Mouse (Mus musculus): ENCODE results near the gene Coro1b. TPM values are rescaled to one million over a fixed set of nuclear protein-coding genes. Genes with fewer than 3 reads are reported as not detected.

Coro1b gene
- polyA plus RNA-seq (2015; fragmentation: Nextera tagmentation; extraction: Ambion mirVana): 184 and 207 TPM in 2 replicates

DNA sequence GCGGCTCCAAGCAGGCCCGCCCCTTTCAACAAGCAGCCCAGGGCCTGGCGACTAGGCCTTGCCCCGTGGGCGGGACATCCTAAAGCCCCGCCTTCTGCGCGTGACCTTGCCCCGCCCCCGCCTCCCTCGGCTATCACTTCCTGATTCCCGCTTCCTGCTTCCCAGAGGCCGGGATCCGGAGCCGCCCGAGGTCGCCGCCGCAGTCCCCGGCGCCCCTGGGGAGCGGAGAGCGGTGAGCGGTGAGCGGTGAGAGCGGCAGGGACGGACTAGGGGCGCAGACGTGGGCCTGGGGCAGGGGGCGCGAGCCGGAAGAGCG, at the start of gene Coro1b:
Coro1b (plus strand) TSS at position 129 of the 316 bp plus-strand sequence.
- peak; percentile 90 for DNase-seq (ENCODE audit: low spot score)

DNA sequence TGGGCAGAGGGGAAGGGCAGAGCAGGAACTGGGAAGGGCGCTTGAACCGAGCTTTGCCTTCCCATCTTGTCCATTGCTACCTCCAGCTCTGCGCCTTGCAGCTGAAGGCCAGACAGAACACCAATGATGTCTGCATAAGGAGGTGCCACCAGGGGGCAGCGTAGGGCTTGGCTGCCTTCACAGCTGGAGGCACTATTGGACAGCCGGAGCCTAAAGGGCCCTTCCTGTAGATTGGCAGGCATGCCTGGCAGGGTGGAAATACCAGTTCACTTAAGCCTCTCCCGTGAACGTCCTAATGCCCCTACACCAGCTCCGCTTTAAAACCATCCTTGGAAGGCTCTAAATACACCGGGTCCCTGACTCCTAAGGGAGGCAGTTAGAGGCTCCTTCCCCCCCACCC, 49.4 kb upstream of the Coro1b start:
- DNase-seq (ENCODE audit: low spot score): peak; percentile 93

DNA sequence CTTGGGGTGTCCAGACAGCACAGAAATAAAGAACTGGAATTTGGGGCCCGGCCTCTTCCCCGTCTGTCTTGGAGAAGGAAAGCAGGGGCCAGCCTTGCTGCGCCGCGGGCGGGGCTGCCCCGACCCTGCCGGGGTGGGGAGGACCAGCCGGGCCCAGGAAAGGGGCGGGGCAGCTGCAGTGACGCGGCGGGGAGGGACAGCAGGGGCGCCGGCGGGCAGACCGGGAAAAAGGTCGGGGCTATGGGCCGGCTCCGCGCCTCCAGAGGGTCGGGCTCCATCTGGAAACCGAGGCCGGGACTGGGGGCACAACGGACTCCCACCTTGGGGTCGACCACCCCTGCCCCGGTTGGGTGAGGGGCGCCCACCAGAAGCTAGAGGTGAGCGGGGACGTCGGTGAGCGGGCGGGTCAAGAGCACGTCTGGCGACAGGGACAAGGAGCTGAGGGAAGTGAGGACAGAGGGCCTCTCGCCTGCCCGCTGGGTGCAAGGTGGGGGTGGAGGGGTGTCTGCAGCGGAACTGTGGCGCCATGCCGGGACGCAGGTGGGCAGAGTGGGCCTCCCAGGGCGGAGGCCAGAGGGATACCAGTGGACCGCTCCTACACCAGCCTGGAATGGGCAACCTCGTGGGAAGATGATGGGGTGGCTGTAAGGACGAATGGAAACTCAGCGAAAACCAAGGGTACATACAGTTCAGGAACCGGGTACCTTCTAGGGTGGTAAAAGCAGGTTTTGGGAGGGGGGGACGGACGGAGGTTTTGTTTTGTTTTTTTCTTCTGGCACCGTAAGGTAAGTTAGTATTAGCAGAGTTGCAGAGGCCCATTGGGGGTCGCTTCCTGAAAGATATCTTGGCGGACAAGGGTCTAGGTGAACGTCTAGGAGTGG, 48.3 kb upstream of the Coro1b start, which contains the start of gene Pitpnm1:
Pitpnm1 (plus strand) TSS at position 162 of the 881 bp plus-strand sequence.
- DNase-seq (ENCODE audit: low spot score): peak; percentile 62

DNA sequence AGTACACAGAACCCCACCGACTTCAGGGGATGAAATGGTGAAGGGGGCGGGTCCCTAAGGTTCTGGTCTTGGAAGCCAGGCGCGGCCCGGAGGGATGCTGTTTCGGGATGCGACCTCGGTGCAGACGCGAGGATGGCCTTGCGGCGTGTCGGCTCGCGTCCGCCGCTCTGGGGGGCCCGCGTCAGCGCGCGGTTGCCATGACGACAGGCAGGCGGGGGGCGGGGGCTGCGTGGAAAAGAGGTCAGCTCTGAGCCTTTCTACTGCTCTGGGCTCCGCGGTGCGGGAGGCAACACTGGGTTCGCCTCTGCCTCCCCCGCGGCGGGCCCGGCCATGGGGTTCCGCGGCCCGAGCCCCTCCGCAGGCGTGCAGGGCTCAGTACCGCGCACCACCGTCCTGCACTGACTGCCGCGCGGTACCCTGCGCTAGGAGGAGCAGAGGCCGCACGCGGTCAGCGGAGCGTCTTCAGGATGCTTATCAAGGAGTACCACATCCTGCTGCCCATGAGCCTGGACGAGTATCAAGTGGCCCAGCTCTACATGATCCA, 47.6 kb upstream of the Coro1b start:
- DNase-seq (ENCODE audit: low spot score): peak; percentile 77

DNA sequence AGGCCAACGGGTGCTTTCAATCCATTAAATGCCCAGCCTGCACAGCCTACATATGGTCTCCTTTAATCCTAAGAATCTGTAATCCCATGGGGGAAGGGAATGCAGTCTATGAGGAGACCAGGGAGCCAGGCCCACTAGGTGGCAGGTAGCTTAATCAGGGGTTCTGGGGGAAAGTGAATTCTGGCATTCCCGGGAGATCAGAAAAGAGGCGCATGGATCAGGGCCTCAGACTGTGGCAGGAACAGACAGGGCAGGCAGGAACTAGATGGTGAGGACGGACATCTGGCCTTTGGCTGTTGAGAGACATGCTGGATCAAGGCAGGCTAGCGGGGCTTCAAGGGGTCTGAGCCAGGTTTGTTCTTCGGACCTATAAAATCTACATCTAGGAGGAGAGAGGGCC, 47.0 kb upstream of the Coro1b start:
- no peak for DNase-seq (ENCODE audit: low spot score)

DNA sequence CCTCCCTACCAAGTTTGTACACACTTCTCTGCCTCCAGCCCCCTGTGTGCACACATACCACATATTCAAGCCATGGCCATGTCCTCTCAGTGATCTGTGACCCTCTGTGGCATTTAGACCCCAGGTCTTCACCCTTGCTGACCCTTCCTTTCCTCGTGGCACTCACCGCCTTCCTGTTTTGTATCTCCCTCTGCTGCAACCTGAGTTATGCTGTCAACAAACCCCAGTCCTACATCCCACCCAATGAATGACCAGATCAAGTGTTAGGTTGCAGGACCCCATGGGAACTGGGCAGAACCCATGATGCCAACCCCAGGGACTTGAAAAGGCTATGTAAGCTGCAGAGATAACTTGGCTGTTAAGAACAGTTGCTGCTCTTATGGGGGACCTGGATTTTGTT, 46.4 kb upstream of the Coro1b start:
- DNase-seq (ENCODE audit: low spot score): no peak

DNA sequence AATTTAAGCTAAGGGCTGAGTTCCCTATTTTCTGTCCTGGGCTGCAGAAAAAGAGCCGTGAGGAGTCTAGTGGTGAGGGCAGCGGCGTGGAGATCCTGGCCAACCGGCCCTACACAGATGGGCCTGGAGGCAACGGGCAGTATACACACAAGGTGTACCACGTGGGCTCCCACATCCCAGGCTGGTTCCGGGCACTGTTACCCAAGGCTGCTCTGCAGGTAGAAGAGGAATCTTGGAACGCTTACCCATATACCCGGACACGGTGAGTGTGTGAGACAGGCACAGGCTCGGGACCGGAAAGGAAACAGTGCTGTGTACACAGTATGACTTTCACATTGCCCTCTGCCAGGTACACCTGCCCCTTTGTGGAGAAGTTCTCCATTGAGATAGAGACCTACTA, 45.8 kb upstream of the Coro1b start:
- no peak for DNase-seq (ENCODE audit: low spot score)

DNA sequence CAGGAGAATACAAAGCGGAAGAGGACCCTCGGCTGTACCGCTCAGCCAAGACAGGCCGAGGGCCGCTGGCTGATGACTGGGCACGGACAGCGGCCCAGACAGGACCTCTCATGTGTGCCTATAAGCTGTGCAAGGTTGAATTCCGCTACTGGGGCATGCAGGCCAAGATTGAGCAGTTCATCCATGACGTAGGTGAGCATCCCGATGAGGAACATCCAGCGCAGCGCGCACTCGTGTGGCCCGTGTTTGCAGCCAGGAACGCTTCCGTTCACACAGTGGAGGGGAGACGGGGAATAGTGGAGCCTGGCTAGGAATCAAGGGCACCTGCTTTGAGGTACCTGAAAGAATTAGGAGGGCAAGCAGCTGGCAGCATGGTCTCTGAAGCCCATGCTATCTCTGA, 45.1 kb upstream of the Coro1b start:
- no peak for DNase-seq (ENCODE audit: low spot score)

DNA sequence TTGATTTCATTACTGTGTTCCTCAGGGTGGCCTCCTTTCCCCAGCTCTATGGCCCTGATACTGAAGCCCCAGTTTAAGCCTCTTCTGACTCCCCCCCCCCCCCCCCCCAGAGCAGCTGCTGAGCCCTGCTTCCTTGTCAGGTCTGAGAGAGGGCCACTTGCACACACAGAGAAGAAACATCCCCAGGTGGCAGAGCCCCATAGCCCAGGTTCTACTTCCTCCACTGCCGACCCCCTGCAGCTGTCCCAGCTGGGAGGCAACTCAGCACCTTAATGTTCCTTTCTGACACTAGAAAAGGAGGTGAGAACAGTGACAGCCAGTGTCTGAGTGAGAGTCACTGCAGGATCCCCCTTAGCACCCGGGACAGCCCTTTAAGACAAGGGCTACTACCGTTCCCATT, 44.6 kb upstream of the Coro1b start:
- peak; percentile 85 for DNase-seq (ENCODE audit: low spot score)

DNA sequence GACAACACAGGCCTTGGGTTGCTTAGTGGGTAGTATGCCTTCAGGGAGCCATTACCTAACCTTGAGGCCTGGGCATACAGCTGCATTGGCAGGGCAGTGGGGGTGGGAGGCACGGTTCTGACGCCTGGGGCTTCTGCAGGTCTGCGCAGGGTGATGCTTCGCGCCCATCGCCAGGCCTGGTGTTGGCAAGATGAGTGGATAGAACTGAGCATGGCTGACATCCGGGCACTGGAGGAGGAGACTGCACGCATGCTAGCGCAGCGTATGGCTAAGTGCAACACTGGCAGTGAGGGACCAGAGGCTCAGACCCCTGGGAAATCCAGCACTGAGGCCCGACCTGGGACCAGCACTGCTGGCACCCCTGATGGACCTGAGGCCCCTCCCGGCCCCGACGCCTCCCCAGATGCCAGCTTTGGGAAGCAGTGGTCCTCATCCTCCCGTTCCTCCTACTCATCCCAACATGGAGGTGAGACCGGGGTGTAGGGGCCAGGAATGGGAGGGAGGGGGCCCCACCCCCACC, 43.7 kb upstream of the Coro1b start:
- DNase-seq (ENCODE audit: low spot score): no peak

DNA sequence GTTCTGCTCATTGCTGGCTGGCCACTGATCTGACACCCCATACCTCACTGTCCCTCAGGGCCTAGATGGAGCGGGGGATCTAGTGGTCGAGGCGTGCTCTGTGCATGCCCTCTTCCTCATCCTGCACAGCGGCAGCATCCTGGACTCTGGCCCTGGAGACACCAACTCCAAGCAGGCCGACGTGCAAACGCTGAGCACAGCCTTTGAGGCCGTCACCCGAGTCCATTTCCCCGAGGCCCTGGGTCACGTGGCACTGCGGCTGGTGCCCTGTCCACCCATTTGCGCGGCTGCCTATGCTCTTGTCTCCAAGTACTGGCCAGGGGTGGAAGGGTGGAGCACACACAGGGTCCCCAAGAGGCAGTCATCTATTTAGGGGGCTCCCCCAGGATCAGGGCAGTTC, 41.8 kb upstream of the Coro1b start:
- DNase-seq (ENCODE audit: low spot score): no peak

DNA sequence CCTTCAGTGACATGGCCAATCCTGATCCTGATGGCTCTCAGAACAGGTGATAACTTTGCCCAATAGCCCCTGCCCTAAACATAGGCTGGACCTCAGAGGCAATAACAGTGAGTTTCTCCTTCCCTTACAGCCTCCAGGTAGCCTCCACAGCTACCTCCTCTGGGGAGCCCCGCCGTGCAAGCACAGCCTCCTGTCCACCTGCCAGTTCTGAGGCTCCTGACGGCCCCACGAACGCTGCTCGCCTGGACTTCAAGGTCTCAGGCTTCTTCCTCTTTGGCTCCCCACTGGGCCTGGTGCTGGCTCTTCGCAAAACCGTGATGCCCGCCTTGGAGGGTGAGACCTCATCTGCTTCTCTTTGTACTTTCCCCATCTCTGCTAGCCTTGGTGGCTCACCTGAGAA, 39.9 kb upstream of the Coro1b start:
- no peak for DNase-seq (ENCODE audit: low spot score)

DNA sequence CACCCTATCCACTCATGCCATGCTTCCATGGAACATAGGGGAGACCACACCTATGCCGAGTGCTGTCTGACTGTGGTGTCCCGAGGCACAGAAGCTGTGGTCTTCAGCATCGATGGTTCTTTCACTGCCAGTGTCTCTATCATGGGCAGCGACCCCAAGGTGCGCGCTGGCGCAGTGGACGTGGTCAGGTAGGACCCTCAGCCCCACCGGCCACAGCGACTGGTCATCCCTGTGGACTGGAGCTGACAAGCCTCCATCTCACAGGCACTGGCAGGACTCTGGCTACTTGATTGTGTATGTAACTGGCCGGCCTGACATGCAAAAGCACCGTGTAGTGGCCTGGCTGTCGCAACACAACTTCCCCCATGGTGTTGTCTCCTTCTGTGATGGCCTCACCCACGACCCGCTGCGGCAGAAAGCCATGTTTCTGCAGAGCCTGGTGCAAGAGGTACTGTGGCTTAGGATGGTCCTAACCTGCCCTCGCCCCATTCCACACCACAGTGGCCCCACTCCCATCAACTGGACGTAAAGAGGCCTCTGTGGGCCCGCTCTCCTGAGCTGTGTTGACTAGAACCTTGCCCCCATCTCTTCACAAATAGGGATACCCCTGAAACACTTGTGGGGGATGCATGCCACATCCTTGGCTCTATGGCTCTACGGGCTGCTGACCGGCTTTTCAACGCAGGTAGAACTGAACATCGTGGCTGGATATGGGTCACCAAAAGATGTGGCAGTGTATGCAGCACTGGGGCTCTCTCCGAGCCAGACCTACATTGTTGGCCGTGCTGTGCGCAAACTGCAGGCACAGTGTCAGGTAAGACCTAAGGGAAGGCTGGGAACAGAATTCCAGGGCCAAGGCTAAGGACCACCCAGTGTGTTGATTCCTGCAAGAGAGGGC, 36.1 kb upstream of the Coro1b start:
- no peak for DNase-seq (ENCODE audit: low spot score)

DNA sequence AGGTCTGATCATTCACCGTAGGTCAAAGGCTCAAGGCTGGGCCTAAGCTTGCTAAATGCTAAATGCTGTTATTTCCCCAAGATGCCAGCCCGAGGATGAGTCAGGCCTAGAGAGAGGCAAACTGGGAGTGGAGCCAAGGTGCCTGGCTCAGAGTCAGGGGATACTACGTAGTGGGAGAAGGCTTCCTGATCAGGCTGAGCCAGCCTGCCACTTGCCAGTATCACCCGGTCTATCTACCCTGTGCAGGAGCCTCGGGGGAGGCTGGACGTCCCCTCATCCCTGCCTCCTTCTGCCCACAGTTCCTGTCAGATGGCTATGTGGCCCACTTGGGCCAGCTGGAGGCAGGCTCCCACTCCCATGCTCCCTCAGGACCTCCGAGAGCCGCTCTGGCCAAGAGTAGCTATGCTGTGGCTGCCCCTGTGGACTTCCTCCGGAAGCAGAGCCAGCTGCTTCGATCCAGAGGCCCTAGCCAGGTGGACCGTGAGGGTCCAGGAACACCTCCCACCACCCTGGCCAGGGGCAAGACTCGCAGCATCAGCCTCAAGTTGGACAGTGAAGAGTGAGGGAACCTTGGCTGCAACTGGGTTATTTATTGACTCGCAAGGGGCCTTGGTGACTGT, 35.1 kb upstream of the Coro1b start:
- DNase-seq (ENCODE audit: low spot score): no peak

DNA sequence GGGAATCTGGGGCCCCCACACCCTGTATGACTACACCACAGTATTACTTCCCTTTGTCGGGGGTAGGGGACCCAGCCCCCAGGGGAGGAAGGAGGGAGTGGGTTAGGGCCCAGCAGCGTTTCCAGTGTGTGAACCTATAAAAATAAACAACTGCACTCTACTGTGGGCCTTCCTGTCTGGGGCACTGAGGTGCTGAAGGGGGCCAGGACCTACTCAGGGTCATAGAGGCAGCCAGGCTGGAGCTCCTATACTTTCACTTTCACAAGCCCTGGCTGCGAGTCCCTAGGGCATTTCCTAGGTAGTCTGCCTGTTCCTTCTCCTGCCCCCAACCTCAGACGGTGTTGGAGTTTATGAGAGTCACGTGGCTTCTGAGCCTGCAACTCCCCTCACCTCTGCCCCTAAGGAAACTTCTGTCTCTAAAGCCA, 34.6 kb upstream of the Coro1b start:
- peak; percentile 66 for DNase-seq (ENCODE audit: low spot score)

DNA sequence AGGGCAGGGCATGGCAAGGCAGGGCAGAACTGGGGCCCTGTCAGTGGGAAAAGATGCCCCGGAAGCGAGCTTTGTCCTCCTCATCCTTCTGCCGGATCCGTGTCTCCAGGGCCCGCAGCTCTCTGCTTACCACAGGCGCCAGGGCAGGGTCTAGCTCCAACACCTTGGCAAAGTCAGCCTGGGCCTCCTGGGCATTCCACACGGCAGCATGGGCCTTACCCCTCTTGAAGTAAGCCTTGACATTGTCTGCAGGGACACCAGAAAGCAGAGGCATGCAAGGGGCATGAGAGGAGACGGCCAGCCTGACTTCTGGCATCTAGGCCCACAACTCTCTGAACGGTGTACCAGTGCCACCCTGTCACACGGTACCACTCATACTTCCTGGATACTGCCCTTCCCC, 33.9 kb upstream of the Coro1b start:
- no peak for DNase-seq (ENCODE audit: low spot score)

DNA sequence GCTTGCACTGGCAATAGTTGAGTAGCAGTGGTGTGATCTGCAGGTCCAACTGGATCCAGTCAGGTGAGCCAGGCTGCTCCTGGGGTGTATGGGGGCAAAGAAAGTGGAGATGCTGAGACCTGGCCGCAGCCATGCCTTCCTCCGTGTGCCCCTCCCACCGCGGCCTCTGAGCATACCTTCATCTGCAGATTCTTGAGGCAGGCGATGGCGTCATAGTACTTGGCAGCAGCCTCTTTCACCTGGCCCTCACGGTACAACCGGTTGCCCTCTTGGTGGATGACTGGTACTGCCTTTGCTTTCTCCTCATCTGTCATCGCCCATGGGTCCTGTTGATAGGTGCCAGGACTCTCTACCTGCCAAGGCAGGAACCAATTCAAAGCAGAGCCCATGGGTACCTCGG, 33.3 kb upstream of the Coro1b start:
- DNase-seq (ENCODE audit: low spot score): no peak

DNA sequence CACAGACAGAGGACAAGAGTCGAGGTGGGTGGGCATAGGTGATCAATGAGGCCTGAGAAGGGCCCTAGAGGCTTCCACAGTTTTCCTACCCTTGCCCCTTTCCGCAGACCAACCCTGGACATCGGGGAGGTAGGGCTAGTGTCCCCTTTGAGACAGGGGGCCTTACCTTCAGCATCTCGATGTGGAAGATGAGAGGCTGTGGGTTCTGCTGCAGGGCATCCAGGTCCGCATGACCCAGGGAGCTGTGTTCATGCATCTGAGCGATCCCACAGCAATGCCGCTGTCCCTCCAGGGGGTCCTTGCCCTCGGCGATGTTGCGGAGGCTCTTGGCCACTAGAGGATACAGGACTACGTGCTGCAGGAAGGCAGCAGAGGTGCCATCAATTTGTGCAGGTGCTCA, 32.6 kb upstream of the Coro1b start:
- DNase-seq (ENCODE audit: low spot score): no peak

DNA sequence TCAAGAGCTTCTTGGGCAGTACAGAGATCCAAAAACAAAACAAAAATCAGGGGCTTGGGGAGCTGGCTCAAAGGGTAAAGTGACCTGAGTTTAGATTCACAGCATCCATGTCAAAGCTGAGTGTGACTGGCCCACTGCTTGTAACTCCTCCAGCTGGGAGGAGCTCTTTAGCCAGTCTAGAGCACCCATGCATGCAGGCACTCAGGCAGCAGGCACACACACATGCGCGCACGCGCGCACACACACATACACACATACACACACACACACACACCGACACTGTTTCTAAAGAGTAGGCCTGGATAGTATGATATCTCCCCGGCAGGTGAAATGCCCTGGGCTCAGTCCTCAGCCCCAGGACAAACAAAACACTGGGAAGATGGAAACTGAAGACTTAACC, 31.4 kb upstream of the Coro1b start:
- DNase-seq (ENCODE audit: low spot score): no peak

DNA sequence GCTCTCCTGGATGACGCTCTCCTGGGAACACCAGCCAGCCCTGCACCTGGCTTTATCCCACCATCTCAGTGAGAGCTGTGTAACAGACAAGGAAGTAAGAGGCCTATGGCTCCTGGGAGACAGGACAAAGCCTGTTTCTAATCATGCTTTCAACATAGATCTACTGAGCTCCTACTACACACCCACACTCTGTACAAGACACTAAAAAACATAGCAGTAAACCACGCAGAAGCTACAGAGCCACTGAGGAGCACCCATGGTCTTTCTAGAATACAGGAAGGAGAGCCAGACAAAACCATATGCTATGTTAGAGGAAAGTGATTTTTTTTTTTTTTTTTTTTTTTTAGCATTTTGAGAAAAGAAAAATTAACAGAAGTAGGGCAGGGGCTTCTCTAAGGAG, 30.1 kb upstream of the Coro1b start:
- no peak for DNase-seq (ENCODE audit: low spot score)

DNA sequence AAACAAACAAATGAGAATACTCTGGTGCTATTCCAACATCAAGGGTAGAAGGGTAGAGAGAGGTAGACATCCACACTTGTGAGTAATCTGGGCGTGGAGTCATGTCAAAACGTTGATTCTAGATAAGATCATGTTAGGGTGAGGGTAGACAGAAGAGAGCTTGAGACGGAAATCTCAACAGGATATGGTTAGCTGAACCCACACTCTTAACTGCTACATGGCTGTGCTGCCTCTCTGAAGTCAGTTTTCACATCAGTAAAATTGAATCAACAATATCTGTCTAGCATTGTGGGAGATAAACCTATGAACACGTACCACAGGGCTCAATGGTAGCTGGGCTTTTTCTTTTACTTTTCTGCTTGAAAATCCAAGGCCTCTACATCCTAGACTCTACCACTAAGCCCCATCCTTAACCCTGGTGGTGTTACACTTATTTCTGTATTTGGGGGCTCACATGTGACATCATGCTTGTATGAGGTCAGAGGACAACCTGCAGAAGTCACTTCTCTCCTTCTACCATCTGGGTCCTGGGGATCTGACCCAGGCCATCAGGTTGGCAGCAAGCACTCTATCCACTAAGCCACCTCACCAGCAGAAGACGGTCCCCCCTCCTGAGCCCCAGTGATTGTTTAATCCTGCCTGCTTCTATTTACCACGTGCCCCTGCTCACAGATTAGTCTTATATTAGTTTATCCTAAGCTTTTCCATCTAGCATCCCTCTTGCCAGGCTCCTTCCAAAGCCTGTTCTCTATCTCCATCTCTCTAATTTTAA, 28.5 kb upstream of the Coro1b start:
- DNase-seq (ENCODE audit: low spot score): peak; percentile 84
